Mouse (Mus musculus) gastrocnemius, postnatal 14 days (tissue): ENCODE measurements around the gene Hs3st6. TPM values are rescaled to one million over a fixed set of nuclear protein-coding genes. Genes with fewer than 3 reads are reported as not detected.

ENCODE experiments used
- DNase-seq: peaks from one replicate; pipeline ENCODE4 v3.0.0; 2021; ENCODE audit warnings: mixed read lengths
- intact Hi-C: fragments of 180-260 bp; cut with DNase I; formaldehyde crosslinking; loops from one replicate; pipeline ENCODE4 v1.15.1; 2025; ENCODE audit warnings: low total_unique reads
- total RNA-seq, 2 experiments: library from RNA; stranded (reverse); gene quantifications; 2 replicates each; pipeline ENCODE4 v1.2.3; 2021

Hs3st6 gene
- total RNA-seq, 2 experiments from 2014 or later, result not detected

GRCm38 (mm10) chr17:24725637-24726390, 27.0 kb upstream of the Hs3st6 start:
- DNase-seq, result no peak
- intact Hi-C loops, result no loop called here

GRCm38 (mm10) chr17:24727618-24728017, 25.2 kb upstream of the Hs3st6 start, which contains the start of gene Rpl3l:
Gene Rpl3l, plus strand, starts transcription at chr17:24727820.
- peak; percentile 66 for DNase-seq

DNA sequence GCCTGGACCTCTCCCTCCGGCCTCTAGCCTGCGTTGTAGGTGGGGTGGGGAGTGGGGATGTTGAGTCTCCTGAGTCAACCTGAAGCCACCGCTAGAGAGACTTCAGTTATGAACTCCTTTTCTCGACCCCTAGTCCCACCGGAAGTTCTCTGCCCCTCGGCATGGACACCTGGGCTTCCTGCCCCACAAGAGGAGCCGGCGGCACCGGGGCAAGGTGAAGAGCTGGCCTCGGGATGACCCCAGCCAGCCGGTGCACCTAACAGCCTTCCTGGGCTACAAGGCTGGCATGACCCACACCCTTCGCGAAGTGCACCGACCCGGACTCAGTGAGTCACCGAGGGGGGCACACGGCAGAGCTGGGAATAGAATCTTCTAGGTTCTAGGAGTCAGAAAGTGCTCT, 24.6 kb upstream of the Hs3st6 start:
- intact Hi-C loops, result no loop called here

More at GRCm38 (mm10) chr17:24727618-24728017, 25.2 kb upstream of the Hs3st6 start, which contains the start of gene Rpl3l:
- intact Hi-C loops, result no loop called here

GRCm38 (mm10) chr17:24729067-24729466, 23.7 kb upstream of the Hs3st6 start:
- DNase-seq, result no peak
- intact Hi-C loops, result no loop called here

More for the DNA sequence above, 24.6 kb upstream of the Hs3st6 start:
- DNase-seq, result no peak

GRCm38 (mm10) chr17:24730787-24731186, 22.0 kb upstream of the Hs3st6 start:
- no peak for DNase-seq
- intact Hi-C loops, result no loop called here

- peak; percentile 74 for DNase-seq
These were observed 20.4 kb upstream of the Hs3st6 start for GRCm38 (mm10) chr17:24732233-24732935.

GRCm38 (mm10) chr17:24733434-24734050, 19.2 kb upstream of the Hs3st6 start:
- intact Hi-C loops, result no loop called here
- DNase-seq, result no peak

More at GRCm38 (mm10) chr17:24732233-24732935, 20.4 kb upstream of the Hs3st6 start:
- intact Hi-C loops, result no loop called here

GRCm38 (mm10) chr17:24734513-24734912, 18.3 kb upstream of the Hs3st6 start:
- intact Hi-C loops, result no loop called here
- no peak for DNase-seq

- no peak for DNase-seq
- intact Hi-C loops, result no loop called here
These were observed 17.3 kb upstream of the Hs3st6 start for GRCm38 (mm10) chr17:24735446-24735845.

- DNase-seq, result peak; percentile 97
- intact Hi-C loops, result no loop called here
These were observed 16.3 kb upstream of the Hs3st6 start, which contains the start of gene Msrb1 for GRCm38 (mm10) chr17:24736330-24737051. Gene Msrb1, plus strand, starts transcription at chr17:24736642.

- intact Hi-C loops, result no loop called here
- no peak for DNase-seq
These were observed 15.5 kb upstream of the Hs3st6 start for GRCm38 (mm10) chr17:24737135-24737810.

GRCm38 (mm10) chr17:24738238-24738637, 14.6 kb upstream of the Hs3st6 start:
- DNase-seq, result no peak
- intact Hi-C loops, result no loop called here

DNA sequence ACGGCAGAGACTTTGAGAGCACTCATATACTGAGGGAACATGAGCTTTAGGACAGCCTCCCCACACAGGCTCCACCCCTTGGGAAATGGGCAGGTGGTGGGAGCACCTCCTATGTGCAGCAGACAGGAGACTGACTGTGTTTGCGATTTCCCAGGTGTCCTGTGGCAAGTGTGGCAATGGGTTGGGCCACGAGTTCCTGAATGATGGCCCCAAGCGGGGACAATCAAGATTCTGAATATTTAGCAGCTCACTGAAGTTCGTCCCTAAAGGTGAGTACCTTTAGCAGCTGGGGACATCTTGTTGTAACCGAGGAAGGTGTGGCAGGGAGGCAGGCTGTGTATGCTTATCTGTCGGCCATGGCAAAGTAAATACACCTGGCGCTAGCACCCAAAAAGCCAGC, 12.9 kb upstream of the Hs3st6 start:
- DNase-seq, result no peak
- intact Hi-C loops, result loop anchor here (5.0 kb wide), 1 partner anchor 142 kb away; no protein-coding TSS in a partner anchor

- intact Hi-C loops, result loop anchor here (5.0 kb wide), 1 partner anchor 140 kb away; no protein-coding TSS in a partner anchor
These were observed 10.5 kb upstream of the Hs3st6 start for GRCm38 (mm10) chr17:24742307-24742706.

GRCm38 (mm10) chr17:24743896-24744295, 8.9 kb upstream of the Hs3st6 start:
- no peak for DNase-seq
- intact Hi-C loops, result loop anchor here (5.0 kb wide), 1 partner anchor 138 kb away; no protein-coding TSS in a partner anchor

More at GRCm38 (mm10) chr17:24742307-24742706, 10.5 kb upstream of the Hs3st6 start:
- DNase-seq, result no peak

DNA sequence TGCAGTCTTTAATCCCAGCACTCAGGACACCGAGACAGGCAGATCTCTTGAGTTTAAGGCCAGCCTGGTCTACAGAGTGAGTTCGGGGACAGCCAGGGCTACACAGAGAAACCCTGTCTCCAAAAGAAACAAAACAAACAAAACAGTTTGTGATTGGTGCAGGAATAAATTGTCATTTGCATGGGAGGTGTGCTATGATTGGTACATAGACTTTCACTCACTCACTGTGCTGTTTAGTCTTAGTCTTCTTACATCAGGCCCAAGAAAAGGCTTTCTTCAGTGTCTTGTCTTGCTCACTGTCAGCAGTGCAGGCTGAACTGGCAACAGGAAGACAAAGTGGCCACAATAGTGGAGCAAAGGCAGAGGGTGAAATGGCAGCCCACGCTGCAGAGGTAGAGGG, 8.4 kb upstream of the Hs3st6 start:
- DNase-seq, result no peak
- intact Hi-C loops, result loop anchor here (5.0 kb wide), 1 partner anchor 138 kb away; no protein-coding TSS in a partner anchor

- intact Hi-C loops, result loop anchor here (5.0 kb wide), 1 partner anchor 71 kb away; no protein-coding TSS in a partner anchor
- DNase-seq, result peak; percentile 78
These were observed 7.0 kb upstream of the Hs3st6 start for GRCm38 (mm10) chr17:24745526-24746497.
